Comparison of ENCODE assay signal across 9 mouse cellular contexts in the genomic region with DNA sequence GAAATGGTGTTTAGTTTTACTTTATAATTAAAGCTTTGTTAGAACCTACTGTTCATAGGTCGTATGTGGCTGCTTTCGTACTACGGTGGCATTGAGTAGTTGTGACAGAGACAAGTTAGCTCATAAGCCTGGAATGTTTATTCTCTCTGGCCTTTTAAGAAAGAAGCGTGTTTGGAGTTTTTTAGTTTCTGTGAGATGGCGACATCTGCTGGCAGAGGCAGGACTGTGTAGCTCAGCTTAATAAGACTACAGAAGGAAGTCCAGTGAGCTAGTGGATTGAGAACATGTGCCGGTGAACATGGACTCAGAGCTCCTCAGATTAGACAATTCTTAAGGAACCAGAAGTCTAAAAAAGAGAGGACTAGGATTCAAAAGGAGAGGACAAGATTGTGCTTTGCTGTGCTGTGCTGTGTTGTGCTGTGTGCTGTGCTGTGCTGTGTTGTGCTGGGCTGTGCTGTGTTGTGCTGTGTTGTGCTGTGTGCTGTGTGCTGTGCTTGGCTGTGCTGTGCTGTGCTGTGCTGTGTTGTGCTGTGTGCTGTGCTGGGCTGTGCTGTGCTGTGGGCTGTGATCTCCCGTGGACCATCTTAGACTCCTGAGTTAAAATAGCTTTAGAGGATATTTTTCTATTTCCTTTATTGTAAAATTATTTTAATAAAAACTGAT. TPM values are rescaled to one million over a fixed set of nuclear protein-coding genes. Genes with fewer than 3 reads are reported as not detected.
A peak's percentile ranks its signal among the peaks of the same experiment; 100 is the strongest.
DNase-seq lines count a peak whose midpoint lies in the region; ATAC-seq and TF ChIP-seq lines count a peak whose summit lies in the region.
"Had no signal": no experiment of that assay in that cellular context is flagged by ENCODE, and none has a peak within 500 bp of the region (broad histone marks: within the 10 kb centered on the region; RNA-seq: fewer than 3 reads in every experiment).

No protein-coding gene starts in this region.

- no peak overlapping the region for H3K4me3 ChIP-seq in E14TG2a.4 (replicated peaks; ENCODE audit: low read length)
- no peak overlapping the region for H3K4me3 ChIP-seq in forebrain, embryonic 15.5 days
- no peak overlapping the region for H3K4me3 ChIP-seq in liver, embryonic 16.5 days (ENCODE audit: low read depth, low read length)
- H3K4me3 ChIP-seq in neural tube, embryonic 14.5 days (ENCODE audit: low read depth, low read length) = no peak overlapping the region
- H3K4me3 ChIP-seq: erythroblast, embryonic 14.5 days had no signal

- no peaks in the 10 kb centered on the region for H3K27me3 ChIP-seq in E14TG2a.4 (ENCODE audit: insufficient read depth, low read length)
- no peaks in the 10 kb centered on the region for H3K27me3 ChIP-seq in forebrain, embryonic 15.5 days
- no peaks in the 10 kb centered on the region for H3K27me3 ChIP-seq in liver, embryonic 16.5 days (ENCODE audit: control insufficient read depth, insufficient read depth, low read depth, low read length)
- H3K27me3 ChIP-seq in neural tube, embryonic 14.5 days (ENCODE audit: control insufficient read depth, insufficient read depth, low read length) = no peaks in the 10 kb centered on the region

- no peak overlapping the region for H3K27ac ChIP-seq in forebrain, embryonic 15.5 days (replicated peaks)
- H3K27ac ChIP-seq in liver, embryonic 16.5 days (ENCODE audit: low read length) = no peak overlapping the region
- no peak overlapping the region for H3K27ac ChIP-seq in neural tube, embryonic 14.5 days (ENCODE audit: low read depth, low read length)

- peak; percentile 52; the same call in 1 of the 2 replicates for ATAC-seq in cerebellum, adult (ENCODE audit: insufficient number of reproducible peaks, low FRiP score, low TSS enrichment)
- peak; percentile 84 for ATAC-seq in forebrain, embryonic 15.5 days (replicated peaks)
- peak; percentile 50 for ATAC-seq in liver, embryonic 16.5 days (ENCODE audit: low read depth)
- peak; percentile 81 for ATAC-seq in neural tube, embryonic 14.5 days (ENCODE audit: low read depth)

- peak; percentile 74 for TF ChIP-seq CTCF in E14TG2a.4 (conservative IDR thresholded peaks at IDR 0.05; ENCODE audit: low read length)

- H3K36me3 ChIP-seq in E14TG2a.4 (ENCODE audit: insufficient read depth, low read length) = peaks cover 90% of the 10 kb centered on the region
- peaks cover 15% of the 10 kb centered on the region; the same call in 1 of the 2 replicates for H3K36me3 ChIP-seq in forebrain, embryonic 15.5 days
- no peaks in the 10 kb centered on the region; the same call in none of the 2 replicates for H3K36me3 ChIP-seq in liver, embryonic 16.5 days (ENCODE audit: control insufficient read depth, insufficient read depth)
- H3K36me3 ChIP-seq in neural tube, embryonic 14.5 days (ENCODE audit: control insufficient read depth, insufficient read depth, low read length) = no peaks in the 10 kb centered on the region

- peak; percentile 75 to 81 for DNase-seq in heart, postnatal 14 days
- DNase-seq in kidney, postnatal 4 days = peak; percentile 83 to 86
- peak; percentile 33 for DNase-seq in testis, postnatal 14 days (ENCODE audit: low spot score)

- no peak overlapping the region for H3K4me2 ChIP-seq in forebrain, embryonic 15.5 days (replicated peaks)
- no peak overlapping the region for H3K4me2 ChIP-seq in liver, embryonic 16.5 days (ENCODE audit: low read depth, low read length)
- H3K4me2 ChIP-seq in neural tube, embryonic 14.5 days (ENCODE audit: low read depth, low read length) = no peak overlapping the region

- no peaks in the 10 kb centered on the region for H3K9me3 ChIP-seq in E14TG2a.4 (ENCODE audit: low read length)
- H3K9me3 ChIP-seq in forebrain, embryonic 15.5 days = no peaks in the 10 kb centered on the region
- no peaks in the 10 kb centered on the region for H3K9me3 ChIP-seq in liver, embryonic 16.5 days (replicated peaks; ENCODE audit: control insufficient read depth, low read length)
- no peaks in the 10 kb centered on the region for H3K9me3 ChIP-seq in neural tube, embryonic 14.5 days (ENCODE audit: control insufficient read depth, low read length)

- H3K4me1 ChIP-seq in E14TG2a.4 (replicated peaks; ENCODE audit: low read depth, low read length) = no peaks in the 10 kb centered on the region
- H3K4me1 ChIP-seq in forebrain, embryonic 15.5 days = 0 out of 2 replicates have a peak, but pooled peaks cover 6% of the 10 kb centered on the region
- H3K4me1 ChIP-seq in liver, embryonic 16.5 days (ENCODE audit: control insufficient read depth, low read depth, low read length) = no peaks in the 10 kb centered on the region
- no peaks in the 10 kb centered on the region for H3K4me1 ChIP-seq in neural tube, embryonic 14.5 days (ENCODE audit: control insufficient read depth, insufficient read depth, low read length)

- intact Hi-C loops in heart, postnatal 14 days (cut with DNase I) = loop anchor here (1.0 to 5.0 kb wide), 5 partner anchors 33 to 508 kb away; no protein-coding TSS in a partner anchor

- H3K9ac ChIP-seq in forebrain, embryonic 15.5 days (replicated peaks) = no peak overlapping the region
- H3K9ac ChIP-seq in liver, embryonic 16.5 days (ENCODE audit: low read depth, low read length) = no peak overlapping the region
- H3K9ac ChIP-seq in neural tube, embryonic 14.5 days (replicated peaks; ENCODE audit: low read depth, low read length) = no peak overlapping the region

- WGBS in forebrain, embryonic 15.5 days = 18% methylated on average over 7 of the region's 7 CpGs
- 20% methylated on average over 7 of the region's 7 CpGs for WGBS in liver, embryonic 16.5 days (ENCODE audit: insufficient replicate concordance)
- 26% methylated on average over 7 of the region's 7 CpGs for WGBS in neural tube, embryonic 14.5 days

RNA-seq across cellular contexts. Expression of gene Ccdc14, which starts 9.9 kb away (rescaled TPM):
- polyA plus RNA-seq in forebrain, embryonic 15.5 days (2015; fragmentation: Nextera tagmentation; extraction: Ambion mirVana) = 5.2 and 5.4 TPM in 2 replicates
- 1 to 10 TPM; 2.4 to 3.0 TPM for total RNA-seq in heart, postnatal 14 days (2021)
- 1.6 and 1.9 TPM in 2 replicates for polyA plus RNA-seq in liver, embryonic 16.5 days (2015; fragmentation: Nextera tagmentation; extraction: Ambion mirVana)
- polyA plus RNA-seq in neural tube, embryonic 14.5 days (2014; fragmentation: Nextera tagmentation; extraction: Ambion mirVana) = 4.2 and 5.2 TPM in 2 replicates

RNA-seq across cellular contexts. Expression of gene Mylk, which starts 44.7 kb away (rescaled TPM):
- 4.3 and 4.6 TPM in 2 replicates for polyA plus RNA-seq in forebrain, embryonic 15.5 days (2015; fragmentation: Nextera tagmentation; extraction: Ambion mirVana)
- 10 to 100 TPM; 37.2 to 37.9 TPM for total RNA-seq in heart, postnatal 14 days (2021)
- 4.2 and 6.9 TPM in 2 replicates for polyA plus RNA-seq in liver, embryonic 16.5 days (2015; fragmentation: Nextera tagmentation; extraction: Ambion mirVana)
- polyA plus RNA-seq in neural tube, embryonic 14.5 days (2014; fragmentation: Nextera tagmentation; extraction: Ambion mirVana) = 1.5 and 3.8 TPM in 2 replicates
- polyA plus RNA-seq: erythroblast, embryonic 14.5 days had no signal

RNA-seq across cellular contexts. Expression of gene Ropn1, which starts 50.6 kb away (rescaled TPM):
- polyA plus RNA-seq in forebrain, embryonic 15.5 days (2015; fragmentation: Nextera tagmentation; extraction: Ambion mirVana) = not detected in 2 replicates
- under 1 TPM in 1 of 2 experiments, not detected in 1; 0.33 TPM for total RNA-seq in heart, postnatal 14 days (2021)
- not detected in 2 replicates for polyA plus RNA-seq in liver, embryonic 16.5 days (2015; fragmentation: Nextera tagmentation; extraction: Ambion mirVana)
- polyA plus RNA-seq in neural tube, embryonic 14.5 days (2014; fragmentation: Nextera tagmentation; extraction: Ambion mirVana) = not detected in 2 replicates
- polyA plus RNA-seq: erythroblast, embryonic 14.5 days had no signal

Comparison
In these comparisons a context has a peak if more than half of its experiments do, and no peak if none do; other contexts are left out.
1. DNase-seq: peak in every context shown above with its lines; median percentile 84 in kidney, postnatal 4 days; 78 in heart, postnatal 14 days; 33 in testis, postnatal 14 days.